Mouse (Mus musculus): Measurements from ENCODE around the gene Chpf. TPM values are rescaled to one million over a fixed set of nuclear protein-coding genes. Genes with fewer than 3 reads are reported as not detected.

Chpf gene
- polyA plus RNA-seq, 1 experiment: 52.1 TPM

GRCm38 (mm10) chr1:75510154-75510553 lies 31.0 kb upstream of the Chpf start:
- H3K4me2 ChIP-seq (ENCODE audit: low read depth): no peak overlapping the region

GRCm38 (mm10) chr1:75509586-75509985 lies 30.5 kb upstream of the Chpf start:
- Histone ChIP-seq H3K4me3 (no peak overlapping the region), H3K27me3 (ENCODE audit: control insufficient read depth, insufficient read depth, insufficient read length) (peaks cover 5% of the 10 kb centered on the region), H3ac (ENCODE audit: control insufficient read depth, insufficient read length) (no peak overlapping the region), H3K36me3 (ENCODE audit: control insufficient read depth, insufficient read depth) (no peaks in the 10 kb centered on the region), H3K79me2 (ENCODE audit: control insufficient read depth, insufficient read depth) (no peaks in the 10 kb centered on the region), H3K4me2 (ENCODE audit: low read depth) (no peak overlapping the region)
- TF ChIP-seq TCF3 (IDR thresholded peaks at IDR 0.05; ENCODE audit: insufficient read length, low read depth): no peak
- TF ChIP-seq USF1 (IDR thresholded peaks at IDR 0.05; ENCODE audit: low read depth): no peak
- no peak for TF ChIP-seq REST (IDR thresholded peaks at IDR 0.05; ENCODE audit: insufficient read depth, insufficient read length)
- no peak for TF ChIP-seq POLR2A (IDR thresholded peaks at IDR 0.05; ENCODE audit: insufficient read length, low read depth)
- TF ChIP-seq MYOD1 (IDR thresholded peaks at IDR 0.05; ENCODE audit: control insufficient read depth in 1 of 3, insufficient read length in 2 of 3, low read depth in 2 of 3): no peak
- no peak for TF ChIP-seq SRF (IDR thresholded peaks at IDR 0.05; ENCODE audit: control insufficient read depth, insufficient read length, low read depth)
- TF ChIP-seq MAX (IDR thresholded peaks at IDR 0.05; ENCODE audit: low read depth): no peak

More at GRCm38 (mm10) chr1:75510154-75510553, 31.0 kb upstream of the Chpf start:
- no peak overlapping the region for H3ac ChIP-seq (ENCODE audit: control insufficient read depth, insufficient read length)
- TF ChIP-seq POLR2A (IDR thresholded peaks at IDR 0.05; ENCODE audit: insufficient read length, low read depth) (no peak), MYOD1 (IDR thresholded peaks at IDR 0.05; ENCODE audit: control insufficient read depth in 1 of 3, insufficient read length in 2 of 3, low read depth in 2 of 3) (no peak), SRF (IDR thresholded peaks at IDR 0.05; ENCODE audit: control insufficient read depth, insufficient read length, low read depth) (no peak), TCF12 (IDR thresholded peaks at IDR 0.05; ENCODE audit: insufficient read depth, poor library complexity, severe bottlenecking) (no peak), USF1 (IDR thresholded peaks at IDR 0.05; ENCODE audit: low read depth) (no peak), REST (IDR thresholded peaks at IDR 0.05; ENCODE audit: insufficient read depth, insufficient read length) (no peak), E2F4 (IDR thresholded peaks at IDR 0.05; ENCODE audit: insufficient read depth) (no peak), MAX (IDR thresholded peaks at IDR 0.05; ENCODE audit: low read depth) (no peak), POLR2AphosphoS2 (IDR thresholded peaks at IDR 0.05; ENCODE audit: insufficient read length, low read depth) (no peak), CEBPB (IDR thresholded peaks at IDR 0.05; ENCODE audit: insufficient read depth, poor library complexity, severe bottlenecking) (no peak), MYOG (IDR thresholded peaks at IDR 0.05; ENCODE audit: control insufficient read depth in 1 of 3, insufficient read depth in 1 of 3, insufficient read length in 2 of 3, low read depth in 2 of 3) (no peak), TCF3 (IDR thresholded peaks at IDR 0.05; ENCODE audit: insufficient read length, low read depth) (no peak)
- H3K4me3 ChIP-seq: no peak overlapping the region
- no peaks in the 10 kb centered on the region for H3K36me3 ChIP-seq (ENCODE audit: control insufficient read depth, insufficient read depth)
- H3K27me3 ChIP-seq (ENCODE audit: control insufficient read depth, insufficient read depth, insufficient read length): peaks cover 5% of the 10 kb centered on the region
- H3K79me2 ChIP-seq (ENCODE audit: control insufficient read depth, insufficient read depth): no peaks in the 10 kb centered on the region

- Histone ChIP-seq H3K36me3 (ENCODE audit: control insufficient read depth, insufficient read depth) (no peaks in the 10 kb centered on the region), H3K79me2 (ENCODE audit: control insufficient read depth, insufficient read depth) (no peaks in the 10 kb centered on the region), H3K4me2 (ENCODE audit: low read depth) (peak within 1 kb of the TSS; percentile 76), H3K4me3 (peak within 1 kb of the TSS; percentile 39), H3ac (ENCODE audit: control insufficient read depth, insufficient read length) (peak within 1 kb of the TSS; percentile 95), H3K27me3 (ENCODE audit: control insufficient read depth, insufficient read depth, insufficient read length) (peaks cover 5% of the 10 kb centered on the region)
- no peak for TF ChIP-seq POLR2A (IDR thresholded peaks at IDR 0.05; ENCODE audit: insufficient read length, low read depth)
These were observed 27.9 kb upstream of the Chpf start, which contains the start of gene Inha for GRCm38 (mm10) chr1:75507006-75507405. Gene Inha (plus strand): TSS chr1:75507077.

GRCm38 (mm10) chr1:75505956-75506831 lies 27.1 kb upstream of the Chpf start, which contains the start of gene Obsl1:
Gene Obsl1 (minus strand): TSS chr1:75506452.
- peak within 1 kb of the TSS; percentile 95 for H3ac ChIP-seq (ENCODE audit: control insufficient read depth, insufficient read length)
- no peaks in the 10 kb centered on the region for H3K36me3 ChIP-seq (ENCODE audit: control insufficient read depth, insufficient read depth)
- peak within 1 kb of the TSS; percentile 76 for H3K4me2 ChIP-seq (ENCODE audit: low read depth)
- no peaks in the 10 kb centered on the region for H3K79me2 ChIP-seq (ENCODE audit: control insufficient read depth, insufficient read depth)
- peaks cover 5% of the 10 kb centered on the region for H3K27me3 ChIP-seq (ENCODE audit: control insufficient read depth, insufficient read depth, insufficient read length)
- peak within 1 kb of the TSS; percentile 39 for H3K4me3 ChIP-seq
- TF ChIP-seq POLR2A (IDR thresholded peaks at IDR 0.05; ENCODE audit: insufficient read length, low read depth) (peak; percentile 52), POLR2AphosphoS2 (IDR thresholded peaks at IDR 0.05; ENCODE audit: insufficient read length, low read depth) (no peak), CEBPB (IDR thresholded peaks at IDR 0.05; ENCODE audit: insufficient read depth, poor library complexity, severe bottlenecking) (no peak), E2F4 (IDR thresholded peaks at IDR 0.05; ENCODE audit: insufficient read depth) (peak; percentile 23), TCF12 (IDR thresholded peaks at IDR 0.05; ENCODE audit: insufficient read depth, poor library complexity, severe bottlenecking) (peak; percentile 84), USF1 (IDR thresholded peaks at IDR 0.05; ENCODE audit: low read depth) (no peak), TCF3 (IDR thresholded peaks at IDR 0.05; ENCODE audit: insufficient read length, low read depth) (peak; percentile 23), REST (IDR thresholded peaks at IDR 0.05; ENCODE audit: insufficient read depth, insufficient read length) (no peak), MAX (IDR thresholded peaks at IDR 0.05; ENCODE audit: low read depth) (no peak), MYOD1 (IDR thresholded peaks at IDR 0.05; ENCODE audit: control insufficient read depth in 1 of 3, insufficient read length in 2 of 3, low read depth in 2 of 3) (peak; percentile 60 to 95 (median 85)), MYOG (IDR thresholded peaks at IDR 0.05; ENCODE audit: control insufficient read depth in 1 of 3, insufficient read depth in 1 of 3, insufficient read length in 2 of 3, low read depth in 2 of 3) (peak; percentile 82 to 98 (median 95)), SRF (IDR thresholded peaks at IDR 0.05; ENCODE audit: control insufficient read depth, insufficient read length, low read depth) (no peak)
